Mouse (Mus musculus) lung, embryonic 15.5 days (tissue): ENCODE measurements around the gene Tmc2. TPM values are rescaled to one million over a fixed set of nuclear protein-coding genes. Genes with fewer than 3 reads are reported as not detected.

Source experiments
- ATAC-seq: fragments of 200-750 bp; cut with Nextera tagmentation; 2 replicates; pipeline ENCODE4 v1.8.0; 2017; ENCODE audit warnings: moderate number of reproducible peaks, borderline replicate concordance; ENCODE audit not compliant: low FRiP score, low TSS enrichment; ENCODE audit errors: extremely low read depth
- H3K27ac ChIP-seq: fragments of 300-500 bp; sonication (generic); 2 replicates; pipeline ENCODE4 v1.5.1; 2015; ENCODE audit warnings: moderate library complexity, mild to moderate bottlenecking, inconsistent platforms
- H3K27me3 ChIP-seq: fragments of 300-500 bp; sonication (generic); 2 replicates; pipeline ENCODE4 v1.6.1; 2015; ENCODE audit warnings: inconsistent platforms
- H3K36me3 ChIP-seq: fragments of 300-500 bp; sonication (generic); 2 replicates; pipeline ENCODE4 v1.6.1; 2015; ENCODE audit warnings: inconsistent platforms
- H3K4me1 ChIP-seq: fragments of 300-500 bp; sonication (generic); 2 replicates; pipeline ENCODE4 v1.6.1; 2015; ENCODE audit warnings: inconsistent platforms
- H3K4me2 ChIP-seq: fragments of 300-500 bp; sonication (generic); 2 replicates; pipeline ENCODE4 v1.6.1; 2015; ENCODE audit warnings: inconsistent platforms, mild to moderate bottlenecking, moderate library complexity
- H3K4me3 ChIP-seq: fragments of 300-500 bp; sonication (generic); 2 replicates; pipeline ENCODE4 v1.5.1; 2015; ENCODE audit warnings: mild to moderate bottlenecking, inconsistent platforms
- H3K9ac ChIP-seq: fragments of 300-500 bp; sonication (generic); 2 replicates; pipeline ENCODE4 v1.6.1; 2015; ENCODE audit warnings: inconsistent platforms
- H3K9me3 ChIP-seq: fragments of 300-500 bp; sonication (generic); 2 replicates; pipeline ENCODE4 v1.6.1; 2016; ENCODE audit warnings: inconsistent platforms
- WGBS: fragments of 180-500 bp; shearing (Covaris S2); methylation state at CpG from one replicate; pipeline ENCODE4 v1.1.7; 2015; 5-methylcytosine and 5-hydroxymethylcytosine counted together
- polyA plus RNA-seq: library from polyadenylated mRNA; unstranded; fragments of >200 nt; fragmentation: Nextera tagmentation; extraction: Ambion mirVana; gene quantifications from 2 replicates; pipeline ENCODE4 v1.2.1, GENCODE M21; 2015

Tmc2 gene
- polyA plus RNA-seq, result not detected in 2 replicates

DNA sequence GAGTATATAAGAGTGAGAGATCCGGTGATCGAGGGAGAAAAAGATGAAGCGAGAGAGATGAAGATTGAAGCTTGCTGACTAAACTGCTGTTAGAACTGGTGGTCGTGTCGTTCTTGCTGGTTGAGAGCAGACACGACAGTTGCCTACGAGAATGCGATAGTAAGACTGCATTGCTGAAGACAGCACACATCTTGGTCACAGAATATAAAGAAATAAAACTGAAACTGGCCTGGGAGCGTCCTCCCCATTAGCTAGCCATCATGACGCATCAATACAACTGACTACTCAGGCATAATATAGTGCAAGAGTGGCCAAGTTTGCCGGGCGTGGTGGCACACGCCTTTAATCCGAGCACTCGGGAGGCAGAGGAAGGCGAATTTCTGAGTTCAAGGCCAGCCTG is at the start of gene Tmc2:
Gene Tmc2 (plus strand): TSS at position 301 of the 400 bp plus-strand sequence.
- H3K4me2 ChIP-seq, result no peak within 1 kb of the TSS
- H3K4me3 ChIP-seq, result no peak within 1 kb of the TSS
- H3K9me3 ChIP-seq, result no peaks in the 10 kb centered on the region
- 93% methylated on average over 16 of the region's 16 CpGs for WGBS
- no peaks in the 10 kb centered on the region for H3K36me3 ChIP-seq
- no peaks in the 10 kb centered on the region for H3K4me1 ChIP-seq
- H3K27ac ChIP-seq, result no peak within 1 kb of the TSS
- H3K9ac ChIP-seq, result no peak within 1 kb of the TSS
- no peaks in the 10 kb centered on the region for H3K27me3 ChIP-seq
- ATAC-seq, result no peak

DNA sequence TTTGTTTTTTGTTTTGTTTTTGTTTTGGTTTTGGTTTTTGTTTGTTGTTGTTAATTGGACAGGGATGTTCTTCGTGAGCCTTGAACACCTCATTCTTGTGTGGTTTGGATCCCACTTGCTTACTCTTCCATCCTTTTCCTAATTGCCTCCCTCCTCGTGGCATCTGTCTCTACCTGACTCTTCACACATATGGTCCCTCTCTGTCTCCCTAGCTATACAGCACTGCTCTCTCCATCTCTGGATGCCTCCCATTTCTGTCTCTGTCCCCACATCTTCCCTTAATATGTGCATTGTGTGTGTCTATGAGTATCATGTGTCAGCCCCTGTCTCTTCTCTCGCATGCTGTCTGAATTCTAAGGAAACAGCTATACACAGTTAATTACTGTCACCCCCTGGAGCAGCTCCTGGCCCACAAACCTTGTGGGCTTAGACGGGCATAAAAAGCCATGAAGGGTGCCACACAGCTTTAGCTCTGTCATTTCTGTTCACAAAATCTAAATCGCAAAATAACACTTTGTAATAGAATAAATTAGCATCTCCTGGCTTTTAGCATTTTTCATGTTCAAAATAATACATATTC is 48.8 kb upstream of the Tmc2 start:
- 73% methylated on average over 5 of the region's 5 CpGs for WGBS
- H3K4me2 ChIP-seq, result no peak overlapping the region
- H3K4me3 ChIP-seq, result no peak overlapping the region
- H3K27ac ChIP-seq, result no peak overlapping the region
- H3K4me1 ChIP-seq, result no peaks in the 10 kb centered on the region
- no peaks in the 10 kb centered on the region for H3K36me3 ChIP-seq
- no peaks in the 10 kb centered on the region for H3K27me3 ChIP-seq
- H3K9me3 ChIP-seq, result no peaks in the 10 kb centered on the region
- no peak for ATAC-seq
- H3K9ac ChIP-seq, result no peak overlapping the region

DNA sequence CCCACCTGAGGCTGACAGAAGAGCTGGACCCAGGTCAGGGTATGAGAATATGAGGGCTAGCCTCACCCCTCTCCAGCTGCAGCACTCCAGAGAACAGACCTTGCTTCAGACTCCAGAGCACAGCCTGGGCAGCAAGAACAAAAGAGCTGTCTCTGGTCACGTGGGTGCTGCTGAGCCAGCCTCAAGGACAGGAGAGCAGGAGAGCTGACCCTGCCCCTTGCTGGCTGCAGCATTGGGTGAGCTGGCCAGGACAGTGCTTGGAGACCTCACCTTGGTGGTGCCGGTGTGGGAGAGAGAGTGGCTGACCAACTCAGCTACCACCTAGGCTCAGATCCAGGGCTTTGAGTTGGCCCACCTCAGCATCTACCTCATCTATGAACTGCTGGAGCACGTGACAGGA is 39.8 kb upstream of the Tmc2 start:
- Histone ChIP-seq H3K4me3 (no peak overlapping the region), H3K27me3 (no peaks in the 10 kb centered on the region), H3K9me3 (no peaks in the 10 kb centered on the region), H3K36me3 (no peaks in the 10 kb centered on the region), H3K9ac (no peak overlapping the region), H3K27ac (no peak overlapping the region), H3K4me2 (no peak overlapping the region), H3K4me1 (no peaks in the 10 kb centered on the region)
- no peak; the same call in 1 of the 2 replicates for ATAC-seq
- 65% methylated on average over 3 of the region's 3 CpGs for WGBS

DNA sequence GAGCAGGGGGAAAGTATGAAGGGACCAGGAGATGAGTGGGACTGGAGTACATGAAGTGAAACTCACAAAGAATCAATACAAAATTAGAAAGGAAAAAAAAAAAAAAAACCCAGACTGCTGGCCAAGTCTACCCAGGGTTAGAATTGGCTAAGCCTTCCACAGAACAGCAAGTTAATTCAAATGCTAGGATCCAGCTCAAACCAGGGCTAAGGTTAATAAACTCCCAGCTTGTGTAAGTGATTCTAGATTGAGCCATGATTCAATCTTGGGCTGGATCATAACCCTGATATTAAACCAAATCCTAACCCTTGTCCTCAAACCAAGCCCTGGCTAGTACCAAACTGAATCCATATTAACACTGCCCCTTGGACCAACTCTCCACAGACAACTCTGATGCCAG is 39.1 kb upstream of the Tmc2 start:
- no peaks in the 10 kb centered on the region for H3K27me3 ChIP-seq
- no peaks in the 10 kb centered on the region for H3K4me1 ChIP-seq
- no peak overlapping the region for H3K4me3 ChIP-seq
- H3K27ac ChIP-seq, result no peak overlapping the region
- no peaks in the 10 kb centered on the region for H3K9me3 ChIP-seq
- no peak overlapping the region for H3K9ac ChIP-seq
- no peaks in the 10 kb centered on the region for H3K36me3 ChIP-seq
- ATAC-seq, result no peak
- no peak overlapping the region for H3K4me2 ChIP-seq

DNA sequence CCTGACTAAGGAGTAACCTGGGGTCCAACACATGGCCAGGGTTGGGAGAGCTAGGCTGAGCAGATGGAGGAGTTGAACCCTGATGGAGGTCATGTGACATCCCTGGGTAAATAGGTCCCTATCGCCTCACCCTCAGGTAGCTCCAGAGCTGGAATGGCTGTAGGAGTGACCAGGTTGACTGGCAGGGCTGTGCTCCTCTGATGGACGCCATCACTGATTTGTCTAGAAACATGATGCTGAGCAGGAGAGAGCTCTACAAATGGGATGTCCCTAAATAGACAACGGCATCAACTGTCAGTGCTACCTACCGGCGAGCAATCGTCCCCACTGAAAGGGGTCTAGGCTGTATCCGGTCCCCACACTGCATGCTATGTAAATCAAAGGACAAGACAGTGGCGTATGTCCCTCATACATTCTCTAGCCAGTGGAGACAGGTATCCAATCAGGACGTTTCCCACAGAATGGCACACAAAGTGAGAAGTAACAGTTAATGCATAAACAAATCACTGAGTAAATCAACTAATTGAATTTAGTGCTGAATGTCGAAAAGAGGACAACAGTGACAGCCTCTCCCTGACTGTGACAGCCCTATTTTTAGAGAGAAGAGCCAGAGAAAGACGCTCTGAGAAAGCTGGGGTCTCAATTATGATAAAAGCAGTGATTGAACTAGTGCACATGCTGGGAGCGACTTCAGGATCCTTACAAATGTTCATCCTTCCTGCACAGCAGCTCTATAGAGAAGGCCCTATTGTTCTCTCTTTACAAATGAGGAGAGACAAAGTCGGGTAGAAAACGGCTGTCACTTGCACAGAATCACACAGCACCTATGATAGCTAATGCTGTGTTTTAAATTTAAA is 37.5 kb upstream of the Tmc2 start:
- Histone ChIP-seq H3K9me3 (no peaks in the 10 kb centered on the region), H3K36me3 (no peaks in the 10 kb centered on the region), H3K4me1 (no peaks in the 10 kb centered on the region), H3K4me3 (no peak overlapping the region), H3K27ac (no peak overlapping the region), H3K9ac (no peak overlapping the region), H3K27me3 (no peaks in the 10 kb centered on the region), H3K4me2 (no peak overlapping the region)
- ATAC-seq, result no peak
- 68% methylated on average over 14 of the region's 14 CpGs for WGBS

DNA sequence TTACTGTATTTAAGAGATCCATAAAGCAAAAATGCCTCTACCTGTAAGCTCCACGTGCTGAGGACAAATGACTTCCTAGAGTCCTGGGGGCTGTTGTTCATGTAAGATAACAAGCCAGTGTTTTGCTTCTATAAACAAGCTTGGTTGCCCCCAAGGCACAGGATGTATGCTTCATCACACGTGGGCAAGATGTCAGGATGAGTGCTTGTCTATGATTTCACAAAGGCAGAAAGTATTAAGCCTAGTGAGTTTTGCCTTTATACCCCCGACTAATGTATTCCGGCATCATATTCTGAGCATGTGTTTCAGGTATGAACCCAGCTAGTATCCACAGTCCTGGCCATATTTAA is 36.9 kb upstream of the Tmc2 start:
- Histone ChIP-seq H3K27me3 (no peaks in the 10 kb centered on the region), H3K9ac (no peak overlapping the region)
- WGBS, result 58% methylated on average over 4 of the region's 4 CpGs

GRCm38 (mm10) chr2:130162701-130163100 is 32.3 kb upstream of the Tmc2 start:
- Histone ChIP-seq H3K4me3 (no peak overlapping the region), H3K9ac (no peak overlapping the region), H3K4me1 (no peaks in the 10 kb centered on the region), H3K4me2 (no peak overlapping the region), H3K27me3 (no peaks in the 10 kb centered on the region), H3K36me3 (peaks cover 7% of the 10 kb centered on the region; the same call in 1 of the 2 replicates), H3K9me3 (no peaks in the 10 kb centered on the region), H3K27ac (no peak overlapping the region)
- WGBS, result 75% methylated on average over 5 of the region's 5 CpGs
- ATAC-seq, result no peak

More for the DNA sequence above, 36.9 kb upstream of the Tmc2 start:
- H3K36me3 ChIP-seq, result no peaks in the 10 kb centered on the region
- H3K4me3 ChIP-seq, result no peak overlapping the region
- H3K9me3 ChIP-seq, result no peaks in the 10 kb centered on the region
- H3K4me2 ChIP-seq, result no peak overlapping the region
- H3K27ac ChIP-seq, result no peak overlapping the region
- no peak for ATAC-seq
- H3K4me1 ChIP-seq, result no peaks in the 10 kb centered on the region

- no peak overlapping the region for H3K9ac ChIP-seq
- peaks cover 37% of the 10 kb centered on the region for H3K36me3 ChIP-seq
- no peaks in the 10 kb centered on the region for H3K4me1 ChIP-seq
- no peak overlapping the region for H3K4me2 ChIP-seq
- WGBS, result 65% methylated on average over 9 of the region's 9 CpGs
- no peaks in the 10 kb centered on the region for H3K9me3 ChIP-seq
- no peaks in the 10 kb centered on the region for H3K27me3 ChIP-seq
- H3K4me3 ChIP-seq, result no peak overlapping the region
- no peak overlapping the region for H3K27ac ChIP-seq
- peak; percentile 42 for ATAC-seq
Measured at GRCm38 (mm10) chr2:130166311-130167214, 28.4 kb upstream of the Tmc2 start.

GRCm38 (mm10) chr2:130167861-130168260 is 27.1 kb upstream of the Tmc2 start:
- H3K4me2 ChIP-seq, result no peak overlapping the region
- WGBS, result 47% methylated on average over 3 of the region's 3 CpGs
- no peaks in the 10 kb centered on the region for H3K4me1 ChIP-seq
- H3K27ac ChIP-seq, result no peak overlapping the region
- H3K4me3 ChIP-seq, result no peak overlapping the region
- H3K9ac ChIP-seq, result no peak overlapping the region
- H3K27me3 ChIP-seq, result no peaks in the 10 kb centered on the region
- no peaks in the 10 kb centered on the region for H3K9me3 ChIP-seq
- no peak for ATAC-seq
- peaks cover 50% of the 10 kb centered on the region for H3K36me3 ChIP-seq

GRCm38 (mm10) chr2:130171674-130172073 is 23.3 kb upstream of the Tmc2 start:
- no peaks in the 10 kb centered on the region for H3K27me3 ChIP-seq
- peaks cover 3% of the 10 kb centered on the region for H3K4me1 ChIP-seq
- no peak overlapping the region for H3K27ac ChIP-seq
- no peak overlapping the region for H3K9ac ChIP-seq
- no peak overlapping the region for H3K4me3 ChIP-seq
- H3K9me3 ChIP-seq, result no peaks in the 10 kb centered on the region
- no peak overlapping the region for H3K4me2 ChIP-seq
- ATAC-seq, result no peak
- H3K36me3 ChIP-seq, result peaks cover 86% of the 10 kb centered on the region
- 78% methylated on average over 2 of the region's 2 CpGs for WGBS

DNA sequence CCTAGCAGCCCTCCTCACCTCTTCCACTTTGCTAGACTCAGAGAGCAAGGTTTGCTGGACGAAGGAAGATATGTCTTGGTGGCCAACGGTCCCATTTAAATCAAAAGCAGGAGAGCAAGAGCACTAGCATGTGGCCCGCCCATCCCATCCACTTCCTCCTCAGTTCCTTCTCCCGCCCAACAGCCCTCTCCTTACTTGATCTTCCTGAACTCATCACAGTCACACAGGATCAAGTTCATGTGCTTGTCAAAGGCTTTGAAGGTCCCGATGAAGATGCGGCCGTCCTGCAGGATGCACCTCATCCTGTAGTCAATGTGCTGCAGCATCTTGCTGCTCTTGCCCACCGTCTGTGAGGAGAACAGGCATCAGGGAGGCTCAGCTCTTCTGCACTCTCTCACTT is 18.2 kb upstream of the Tmc2 start:
- peak overlapping the region; percentile 99; the same call in 1 of the 2 replicates for H3K9ac ChIP-seq

DNA sequence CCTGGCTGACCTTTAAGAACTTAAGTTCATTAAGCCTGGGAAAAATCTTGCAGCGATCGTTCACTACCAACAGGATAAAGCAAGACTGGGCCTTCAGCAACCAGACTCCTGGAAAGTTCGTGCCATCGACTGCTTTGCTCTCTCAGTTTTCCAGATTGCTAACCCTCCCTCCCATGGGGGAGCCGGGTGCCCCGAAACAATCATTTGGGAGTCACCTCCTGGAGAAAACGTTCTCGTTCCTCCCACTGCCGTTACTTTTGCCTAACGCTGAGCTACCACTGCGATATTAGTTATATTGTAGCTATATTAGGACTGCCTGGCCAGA is 16.7 kb upstream of the Tmc2 start:
- Histone ChIP-seq H3K9me3 (no peaks in the 10 kb centered on the region), H3K4me1 (peaks cover 16% of the 10 kb centered on the region), H3K27me3 (no peaks in the 10 kb centered on the region), H3K27ac (peak overlapping the region; percentile 87), H3K36me3 (peaks cover 38% of the 10 kb centered on the region), H3K4me2 (peak overlapping the region; percentile 66), H3K4me3 (peak overlapping the region; percentile 80), H3K9ac (peak overlapping the region; percentile 99)
- WGBS, result under 1% methylated on average over 11 of the region's 11 CpGs
- no peak for ATAC-seq

More for the DNA sequence above, 18.2 kb upstream of the Tmc2 start:
- Histone ChIP-seq H3K4me1 (peaks cover 16% of the 10 kb centered on the region), H3K27ac (no peak overlapping the region), H3K9me3 (no peaks in the 10 kb centered on the region), H3K27me3 (no peaks in the 10 kb centered on the region), H3K4me3 (peak overlapping the region; percentile 80), H3K36me3 (peaks cover 53% of the 10 kb centered on the region), H3K4me2 (peak overlapping the region; percentile 66)
- WGBS, result 63% methylated on average over 8 of the region's 8 CpGs
- no peak for ATAC-seq
